Mouse (Mus musculus): ENCODE results near the gene Ttc13.

DNA sequence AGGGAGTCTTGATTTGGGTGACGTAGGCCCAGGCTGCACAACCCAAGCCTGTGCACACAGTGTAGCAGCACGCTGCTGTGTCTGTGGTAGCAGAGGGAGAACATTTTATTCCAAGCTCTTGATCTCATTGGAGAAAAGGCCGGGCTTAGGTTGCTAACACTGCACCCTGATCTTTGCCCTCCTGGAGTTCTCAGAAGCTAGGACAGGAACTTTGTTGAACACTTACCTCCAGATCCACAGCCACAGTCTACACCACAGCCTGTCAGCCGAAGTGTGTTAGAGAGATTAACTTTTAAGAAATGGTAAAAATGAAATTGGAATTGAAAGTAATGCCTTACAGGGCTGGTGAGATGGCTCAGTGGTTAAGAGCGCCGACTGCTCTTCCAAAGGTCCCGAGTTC, 2.5 kb upstream of the Ttc13 start:
- TF ChIP-seq POLR2A (IDR thresholded peaks at IDR 0.05; ENCODE audit: low read depth, low read length) (no peak), CTCF (IDR thresholded peaks at IDR 0.05; ENCODE audit: extremely low read depth, insufficient read length, insufficient replicate concordance, low read depth, low read length) (no peak)

All from small intestine, adult 2 months (tissue).